Mouse (Mus musculus) R1 (cell line): ENCODE measurements around the gene Vmn1r85.

Source experiments
- DNase-seq: peaks from one replicate; pipeline ENCODE4 v3.0.0-alpha.2; 2018; ENCODE audit warnings: low read depth, low spot score

The Vmn1r85 gene

DNA sequence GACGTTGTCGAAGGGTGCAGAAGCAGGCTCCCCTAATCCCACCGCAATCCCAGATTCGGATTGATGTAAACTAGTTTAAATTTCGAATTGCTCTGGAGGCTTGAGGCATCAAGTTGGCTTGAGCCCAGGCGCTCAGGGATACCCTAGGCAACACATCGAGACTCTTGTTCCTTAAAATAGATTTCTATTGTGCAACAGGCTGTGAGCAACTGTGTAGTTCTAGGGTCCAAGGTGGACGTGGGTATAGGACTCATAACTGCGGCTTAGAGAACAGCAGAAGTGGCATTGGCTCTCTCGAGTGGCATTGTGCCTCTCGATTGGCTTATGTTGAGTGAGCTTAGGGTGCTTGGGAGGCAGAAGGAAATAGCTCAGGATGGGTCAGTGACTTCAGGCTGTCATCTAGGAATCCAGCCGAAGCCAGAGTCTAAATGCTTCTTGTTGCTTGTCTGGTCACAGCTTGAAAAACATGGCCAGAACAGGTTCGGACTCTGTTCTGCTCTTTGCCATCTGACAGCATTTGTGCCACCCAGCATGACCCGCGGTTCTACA lies 56.3 kb downstream of the Vmn1r85 start:
- DNase-seq: peak; percentile 42

DNA sequence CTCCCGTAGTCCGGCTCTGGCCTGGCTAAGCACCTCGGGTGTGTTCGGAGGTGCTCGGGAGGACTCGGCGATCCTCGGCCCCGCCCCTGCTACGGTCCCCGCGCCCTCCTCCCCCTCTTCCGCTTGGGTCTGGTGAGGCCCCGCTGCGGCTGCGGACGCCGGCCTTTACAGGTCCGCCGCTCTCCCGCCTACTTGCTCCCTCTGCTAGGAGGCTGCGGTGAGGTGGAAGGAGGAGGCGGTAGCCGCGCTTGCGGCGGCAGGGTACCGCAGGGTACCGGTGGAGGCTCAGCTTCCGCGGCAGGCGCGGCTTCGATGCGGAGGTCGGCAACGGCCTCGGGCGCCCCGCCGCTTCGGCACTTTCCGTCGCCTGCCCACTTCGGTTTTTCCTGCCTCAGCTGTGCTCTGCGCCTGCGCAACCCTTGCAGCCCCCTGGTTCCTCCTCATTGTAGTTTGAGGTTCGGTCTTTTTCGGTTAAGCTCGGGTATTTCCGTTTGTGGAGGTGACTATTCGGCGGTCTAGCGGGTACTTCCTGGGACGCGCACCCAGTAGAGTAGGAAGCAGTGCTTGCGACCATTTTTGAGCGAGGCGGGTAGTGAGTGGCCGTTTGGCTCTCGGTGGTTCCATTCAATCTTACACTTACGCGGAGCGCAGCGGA lies 56.9 kb downstream of the Vmn1r85 start, which contains the start of gene Ube2m:
TSS of gene Ube2m (minus strand) at position 375 of the 655 bp plus-strand sequence.
- peak; percentile 94 for DNase-seq

DNA sequence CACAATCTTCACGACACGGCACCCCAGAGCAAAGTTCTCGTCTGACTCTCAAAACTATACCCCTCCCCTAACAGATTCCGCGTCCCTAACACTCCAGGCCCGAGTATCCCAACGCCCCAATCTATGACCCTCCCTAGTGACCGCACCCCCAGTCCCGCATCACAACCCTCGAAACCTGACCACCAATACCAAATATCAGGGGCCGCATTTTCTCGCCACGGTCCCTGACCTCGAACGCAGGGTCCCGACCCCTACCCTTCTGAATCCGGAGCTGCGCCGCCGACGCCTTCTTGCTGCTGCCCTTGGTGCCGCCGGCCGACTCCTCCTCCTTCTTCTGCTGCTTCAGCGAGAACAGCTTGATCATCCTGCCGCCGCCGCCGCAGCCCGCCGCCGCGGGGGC lies 57.6 kb downstream of the Vmn1r85 start:
- DNase-seq: peak; percentile 74

DNA sequence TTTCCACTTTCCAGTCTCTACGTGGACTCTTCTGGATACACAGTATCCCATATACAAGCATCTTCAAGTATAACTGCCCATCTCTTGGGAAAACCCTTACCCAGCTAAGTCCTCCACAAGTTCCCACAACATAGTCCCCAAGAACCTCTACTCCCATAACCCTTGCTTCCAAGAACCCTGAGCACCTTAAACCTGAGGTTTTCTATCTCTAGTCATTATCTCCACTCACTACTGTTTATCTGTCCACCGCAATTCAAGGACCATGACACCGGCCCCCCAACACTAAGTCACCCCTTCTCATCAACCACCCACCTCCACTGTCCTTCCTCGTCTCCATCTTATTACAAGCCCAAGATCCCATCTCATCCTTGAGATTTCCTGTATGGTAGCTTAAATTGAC lies 58.2 kb downstream of the Vmn1r85 start:
- peak; percentile 16 for DNase-seq

DNA sequence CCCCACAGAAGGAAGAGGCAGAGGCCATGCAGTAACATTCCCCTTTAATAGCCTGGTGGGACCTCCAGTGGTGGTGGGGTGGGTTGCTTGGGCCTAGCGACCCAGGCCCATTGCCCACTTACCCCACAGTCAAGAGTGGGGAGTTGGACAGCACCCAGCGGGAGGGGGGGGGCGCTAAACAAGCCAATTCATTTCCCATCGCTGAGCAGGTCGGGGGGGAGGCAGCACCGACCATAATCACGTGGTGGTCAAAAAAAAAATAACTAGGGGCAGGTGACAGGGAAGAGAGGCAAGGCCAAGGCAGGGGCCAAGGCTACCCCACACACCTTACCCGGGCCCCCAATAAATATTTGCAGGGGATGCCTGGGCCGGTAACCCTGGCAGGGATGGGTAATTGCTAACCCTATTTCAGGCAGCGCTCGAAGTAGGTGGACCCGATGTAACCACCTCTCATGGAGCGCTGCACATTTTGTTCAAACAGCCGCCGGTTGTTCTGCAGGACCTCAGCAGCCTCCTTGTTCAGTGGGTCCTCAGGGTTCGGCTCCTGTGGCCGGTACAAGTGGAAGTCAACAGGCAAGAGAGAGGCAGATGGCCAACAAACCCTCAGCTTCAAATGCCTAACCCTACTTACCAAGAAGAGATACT lies 59.6 kb downstream of the Vmn1r85 start:
- peak; percentile 25 for DNase-seq

DNA sequence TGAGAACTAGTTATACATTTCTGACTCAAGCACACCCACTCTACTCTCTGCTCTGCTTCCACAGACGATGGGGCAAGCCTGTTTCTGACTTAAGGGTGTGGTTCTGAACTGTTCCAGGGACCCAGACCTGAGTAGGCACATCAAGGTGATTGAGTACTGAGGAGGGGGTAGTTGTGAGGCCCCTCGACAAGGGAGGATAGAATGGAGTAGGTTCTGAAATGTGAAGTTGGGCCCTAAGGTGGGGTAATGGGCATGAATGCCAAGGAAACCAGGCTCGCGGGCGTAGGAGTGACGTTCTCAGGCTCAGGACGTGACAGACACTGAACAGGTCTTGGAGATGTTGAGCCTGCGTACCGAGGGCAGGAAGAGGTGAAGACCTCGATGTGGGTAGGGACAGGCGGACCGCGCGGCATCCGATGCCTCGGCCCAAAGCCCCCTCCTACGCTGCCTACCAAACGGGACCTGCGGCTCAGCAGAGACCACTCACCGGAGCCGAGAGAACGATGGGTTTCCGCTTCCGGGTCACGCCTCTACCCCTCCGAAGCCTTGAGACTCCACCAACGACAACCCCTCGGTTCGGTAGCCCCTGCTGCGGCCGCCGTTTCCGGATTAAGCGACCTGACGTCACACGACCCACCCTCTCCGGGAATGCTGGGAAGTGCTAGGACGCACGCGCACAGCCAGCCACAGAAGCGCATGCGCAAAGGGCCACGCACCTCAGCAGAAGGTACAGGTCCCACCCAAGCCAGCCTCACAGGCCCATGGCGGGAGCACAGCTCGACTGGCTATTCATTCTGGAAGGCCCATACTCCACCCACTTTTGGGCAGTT lies 60.6 kb downstream of the Vmn1r85 start, which contains the start of gene Chmp2a:
TSS of gene Chmp2a (minus strand) at position 660 of the 830 bp plus-strand sequence.
- DNase-seq: peak; percentile 98

DNA sequence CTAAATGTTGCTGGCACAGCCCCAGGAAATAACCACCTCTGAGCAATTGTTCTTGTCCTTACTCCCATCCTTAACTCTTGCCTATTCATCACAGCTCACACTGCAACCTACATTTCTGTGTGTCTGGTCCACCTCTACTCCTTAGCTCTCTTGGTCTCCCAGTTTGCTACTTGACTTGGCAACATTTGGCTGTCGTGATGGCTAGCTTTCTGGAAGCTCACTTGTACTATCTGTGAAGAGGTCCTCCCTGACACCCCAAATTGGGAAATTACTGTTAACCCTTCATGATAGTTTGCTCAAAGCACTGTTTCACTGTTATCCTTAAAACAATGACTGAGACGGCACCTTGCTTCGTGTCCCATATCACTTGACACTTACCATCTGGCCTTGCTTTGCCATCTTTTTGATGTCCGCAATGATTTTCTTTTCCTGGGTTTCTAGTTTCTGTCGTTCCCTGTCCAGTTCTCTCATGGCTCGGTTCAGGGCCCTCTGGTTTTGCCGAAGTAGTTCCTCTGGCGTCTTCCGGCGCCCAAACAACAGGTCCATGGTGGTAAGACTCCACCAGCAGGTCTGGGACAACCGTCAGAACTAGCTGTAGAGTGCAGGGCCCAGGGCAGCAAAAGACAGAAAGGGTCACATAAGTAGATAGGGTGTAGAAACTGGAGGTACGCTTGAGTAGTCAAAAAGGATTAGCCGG lies 61.4 kb downstream of the Vmn1r85 start:
- peak; percentile 33 for DNase-seq
